Mouse (Mus musculus): Measurements from ENCODE around the gene Rpl21.

GRCm38 (mm10) chr5:146876024-146876423 lies 43.3 kb downstream of the Rpl21 start:
- TF ChIP-seq CTCF (conservative IDR thresholded peaks at IDR 0.05; ENCODE audit: insufficient read depth, insufficient read length, low read depth, low read length) (no peak), POLR2A (IDR thresholded peaks at IDR 0.05; ENCODE audit: low read depth, low read length) (no peak)

Data from kidney, adult 2 months (tissue).